Mouse (Mus musculus) ovary, adult 18-20 months (tissue): ENCODE results near the gene Clcn2.
"Not testable (repeated sequence)": the region's sequence is repeated elsewhere in the genome, so short reads cannot be mapped to it uniquely, and the experiment has no call there.

ENCODE experiments used
- DNase-seq: peaks from one replicate; pipeline ENCODE4 v3.0.0; 2022; ENCODE audit warnings: low spot score, mixed read lengths

The Clcn2 gene

GRCm38 (mm10) chr16:20701316-20701715 lies 16.2 kb downstream of the Clcn2 start:
- no peak for DNase-seq

DNA sequence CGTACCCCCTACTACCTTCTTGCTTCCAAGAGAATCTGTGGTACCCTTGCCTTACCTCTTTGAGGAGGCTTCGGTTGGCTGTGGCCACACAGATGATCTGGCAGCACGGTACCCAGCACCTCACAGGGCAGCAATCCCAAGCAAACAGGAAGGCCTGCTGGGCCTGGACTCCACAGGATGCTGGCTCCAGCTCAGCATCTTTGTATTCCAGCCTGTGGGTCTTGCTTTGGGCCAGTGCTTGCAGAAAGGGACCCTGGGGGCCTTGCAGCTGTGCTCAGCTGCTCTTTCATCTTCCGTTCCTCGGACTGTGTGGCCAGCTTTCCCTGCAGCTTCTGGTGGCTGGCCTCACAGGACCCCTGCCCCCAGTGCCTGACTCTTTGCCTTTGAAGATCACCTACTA lies 17.5 kb downstream of the Clcn2 start:
- DNase-seq = no peak

DNA sequence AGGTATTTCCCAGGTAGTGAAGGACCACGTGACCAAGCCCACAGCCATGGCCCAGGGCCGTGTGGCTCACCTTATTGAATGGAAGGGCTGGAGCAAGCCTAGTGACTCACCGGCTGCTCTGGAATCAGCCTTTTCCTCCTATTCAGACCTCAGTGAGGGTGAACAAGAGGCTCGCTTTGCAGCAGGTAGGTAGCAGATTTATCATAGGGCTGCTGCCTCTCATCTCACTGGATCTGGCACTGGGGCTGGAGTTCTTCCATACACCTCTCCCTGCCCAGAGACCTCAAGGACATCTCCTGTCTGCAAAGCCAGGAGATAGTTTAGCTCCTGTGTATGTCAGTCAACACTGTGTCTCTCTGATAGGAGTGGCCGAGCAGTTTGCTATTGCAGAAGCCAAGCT lies 18.3 kb downstream of the Clcn2 start:
- DNase-seq = no peak

DNA sequence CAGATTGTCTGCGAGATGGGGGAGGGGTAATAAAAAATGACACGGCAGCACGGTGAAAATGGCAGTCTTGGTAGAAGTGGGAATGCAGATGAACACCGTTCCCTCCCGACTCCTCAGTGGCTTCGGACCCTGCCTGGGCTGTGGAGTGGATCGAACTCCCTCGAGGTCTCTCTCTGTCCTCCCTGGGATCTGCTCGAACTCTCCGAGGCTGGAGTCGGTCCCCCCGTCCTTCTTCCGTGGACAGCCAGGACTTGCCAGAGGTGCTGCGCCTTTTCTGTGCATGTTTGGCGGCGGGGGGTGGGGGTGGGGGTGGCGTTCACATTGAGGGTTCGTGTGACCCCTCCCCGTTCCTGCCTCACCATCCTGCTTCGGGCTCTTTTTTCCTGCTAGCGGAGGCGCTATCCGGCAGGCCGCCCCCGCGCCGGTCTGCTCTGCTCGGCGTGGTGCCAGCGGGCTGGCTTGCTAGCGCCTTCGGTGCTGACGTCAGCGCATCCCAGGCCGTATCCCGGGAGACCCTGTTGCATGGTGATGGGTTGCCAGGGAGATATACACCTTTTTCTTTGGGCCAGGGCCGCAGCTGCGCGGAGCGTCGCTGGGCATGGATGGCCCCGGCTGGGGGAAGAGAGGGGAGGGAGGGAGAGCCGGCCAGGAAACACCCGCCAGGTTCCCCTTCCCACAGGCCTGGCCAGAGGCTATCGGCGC lies 21.8 kb downstream of the Clcn2 start:
- peak; percentile 77 for DNase-seq

DNA sequence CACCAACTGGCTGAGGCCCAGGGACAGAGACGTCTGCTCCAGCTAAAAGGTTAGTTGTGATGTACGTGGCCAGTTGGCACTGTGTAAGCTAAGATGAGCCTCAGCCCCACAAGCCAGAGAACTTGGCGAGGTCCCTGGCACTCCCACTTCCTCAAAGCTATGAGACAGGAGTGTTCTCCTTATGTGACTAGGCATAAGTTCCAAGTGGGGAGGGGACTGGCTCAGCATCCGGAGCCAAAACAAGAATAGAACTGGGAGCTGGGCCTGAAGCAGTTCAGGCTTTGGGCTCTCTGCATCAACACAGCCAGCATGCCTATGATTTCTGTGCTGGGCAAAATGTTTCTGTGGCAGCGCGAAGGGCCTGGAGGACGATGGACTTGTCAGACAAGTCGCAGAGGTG lies 22.8 kb downstream of the Clcn2 start:
- DNase-seq = no peak

GRCm38 (mm10) chr16:20693111-20693701 lies 24.3 kb downstream of the Clcn2 start, which contains the start of gene Fam131a:
Gene Fam131a (plus strand): TSS chr16:20693241.
- DNase-seq = peak; percentile 80

DNA sequence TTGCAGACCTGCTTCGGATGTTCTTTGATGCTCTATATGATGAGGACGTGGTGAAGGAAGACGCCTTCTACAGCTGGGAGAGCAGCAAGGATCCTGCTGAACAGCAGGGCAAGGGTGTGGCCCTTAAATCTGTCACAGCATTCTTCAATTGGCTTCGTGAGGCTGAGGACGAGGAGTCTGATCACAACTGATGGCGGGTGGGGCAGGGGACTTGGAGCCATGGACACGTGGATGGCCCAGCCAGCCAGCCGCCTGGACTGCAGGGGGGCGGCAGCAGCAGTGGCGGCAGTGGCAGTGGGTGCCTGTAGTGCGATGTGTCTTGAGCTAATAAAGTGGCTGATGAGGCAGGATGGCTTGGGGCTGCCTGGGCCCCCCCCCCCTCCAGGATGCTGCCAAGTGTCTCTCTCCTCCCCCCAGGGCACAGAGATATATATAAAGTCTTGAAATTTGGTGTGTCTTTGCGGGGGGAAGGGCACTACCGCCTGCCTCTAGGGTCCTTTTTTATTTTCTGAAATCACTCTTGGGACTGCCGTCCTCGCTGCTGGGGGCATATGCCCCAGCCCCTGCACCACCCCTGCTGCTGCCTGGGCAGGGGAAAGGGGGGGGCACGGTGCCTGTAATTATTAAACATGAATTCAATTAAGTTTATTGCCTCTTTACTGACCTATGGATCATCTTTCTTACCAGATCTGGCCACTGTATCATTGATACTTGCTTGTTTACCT lies 25.1 kb downstream of the Clcn2 start:
- no peak for DNase-seq

- DNase-seq = no peak
These were observed 25.9 kb downstream of the Clcn2 start for GRCm38 (mm10) chr16:20691617-20692016.

GRCm38 (mm10) chr16:20690774-20691173 lies 26.8 kb downstream of the Clcn2 start:
- no peak for DNase-seq

GRCm38 (mm10) chr16:20677974-20678675 lies 39.4 kb downstream of the Clcn2 start:
- peak; percentile 82 for DNase-seq

GRCm38 (mm10) chr16:20677380-20677779 lies 40.2 kb downstream of the Clcn2 start:
- DNase-seq = no peak

GRCm38 (mm10) chr16:20676702-20677101 lies 40.8 kb downstream of the Clcn2 start:
- DNase-seq = no peak

- DNase-seq = no peak
These were observed 42.3 kb downstream of the Clcn2 start for GRCm38 (mm10) chr16:20675213-20675612.

DNA sequence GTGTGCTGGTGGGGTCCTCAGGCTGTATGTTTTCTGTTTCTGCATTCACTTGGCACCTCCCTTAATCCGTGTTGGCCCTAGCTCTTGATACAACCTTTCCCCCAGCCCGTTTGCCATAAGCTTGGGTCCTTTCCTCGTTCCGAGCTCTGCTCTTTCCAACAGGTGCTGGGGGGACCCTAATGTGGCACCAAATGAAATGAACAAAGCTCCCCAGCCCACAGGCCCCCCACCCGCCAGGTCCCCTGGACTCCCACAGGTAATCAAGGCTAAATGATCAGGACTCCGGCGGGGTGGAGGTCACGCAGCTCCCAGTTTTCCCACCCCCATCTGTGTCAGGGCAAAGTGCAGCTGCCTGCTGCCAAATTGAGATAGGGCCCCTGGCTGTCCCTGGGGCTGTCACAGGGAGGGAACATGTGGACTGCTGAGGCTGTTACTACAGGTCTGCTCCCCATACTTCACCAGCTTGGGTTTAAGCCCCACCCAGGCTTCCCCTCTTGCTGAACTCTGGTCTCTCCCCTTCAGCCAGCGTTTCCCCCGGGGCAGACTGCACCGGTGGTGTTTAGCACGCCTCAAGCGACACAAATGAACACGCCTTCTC lies 43.7 kb downstream of the Clcn2 start:
- no peak for DNase-seq

DNA sequence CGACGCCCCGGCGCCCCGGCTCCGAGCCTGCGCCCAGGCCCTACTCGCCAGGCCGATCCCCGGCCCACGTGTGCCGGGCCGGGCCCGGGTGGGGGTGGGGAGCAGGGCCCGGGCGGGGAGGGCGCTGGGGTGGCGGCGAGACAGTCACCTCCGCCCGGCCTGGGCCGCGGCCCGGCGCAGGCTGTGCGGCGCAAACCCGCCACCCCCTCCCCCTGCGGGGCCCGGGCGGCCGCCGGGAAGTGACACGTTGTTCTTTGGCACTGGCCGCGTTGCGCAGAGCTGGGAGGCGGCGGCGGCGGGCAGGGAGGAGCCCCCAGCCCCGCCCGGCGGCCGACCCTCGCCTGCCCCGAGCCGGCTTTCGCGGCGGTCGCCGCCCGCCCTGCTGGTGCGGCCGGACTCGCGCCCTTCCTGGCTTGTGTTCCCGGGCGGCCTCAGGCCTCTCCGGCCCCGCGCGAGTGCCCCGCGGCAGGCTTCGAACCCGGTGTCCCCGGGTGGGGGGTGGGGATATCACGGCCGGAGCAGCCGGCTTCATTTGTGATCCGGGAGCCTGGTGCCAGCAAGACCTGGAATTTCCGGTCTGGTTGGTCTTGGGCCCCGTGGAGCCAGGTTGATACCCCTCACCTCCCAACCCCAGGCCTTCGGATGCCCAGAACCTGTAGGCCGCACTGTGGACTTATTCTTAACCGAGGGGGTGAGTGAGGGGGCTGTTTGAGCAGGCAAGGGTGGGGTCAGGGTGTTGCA lies 44.4 kb downstream of the Clcn2 start:
- DNase-seq = peak; percentile 36

DNA sequence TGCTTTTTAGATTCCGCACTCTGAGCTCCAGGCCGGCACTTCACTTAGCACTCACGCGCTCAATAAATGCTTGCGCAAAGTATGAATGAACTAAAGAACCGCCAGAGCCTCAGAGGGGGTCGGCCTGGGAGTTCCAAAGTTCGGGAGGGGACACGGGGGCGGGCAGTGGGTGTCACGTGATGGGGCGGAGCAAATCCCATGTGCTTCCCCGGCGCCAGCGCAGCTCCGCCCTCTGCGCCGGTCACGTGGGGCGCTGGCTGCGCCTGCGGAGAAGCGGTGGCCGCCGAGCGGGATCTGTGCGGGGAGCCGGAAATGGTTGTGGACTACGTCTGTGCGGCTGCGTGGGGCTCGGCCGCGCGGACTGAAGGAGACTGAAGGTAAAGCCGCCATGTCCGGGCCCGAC lies 45.0 kb downstream of the Clcn2 start:
- DNase-seq = peak; percentile 95

DNA sequence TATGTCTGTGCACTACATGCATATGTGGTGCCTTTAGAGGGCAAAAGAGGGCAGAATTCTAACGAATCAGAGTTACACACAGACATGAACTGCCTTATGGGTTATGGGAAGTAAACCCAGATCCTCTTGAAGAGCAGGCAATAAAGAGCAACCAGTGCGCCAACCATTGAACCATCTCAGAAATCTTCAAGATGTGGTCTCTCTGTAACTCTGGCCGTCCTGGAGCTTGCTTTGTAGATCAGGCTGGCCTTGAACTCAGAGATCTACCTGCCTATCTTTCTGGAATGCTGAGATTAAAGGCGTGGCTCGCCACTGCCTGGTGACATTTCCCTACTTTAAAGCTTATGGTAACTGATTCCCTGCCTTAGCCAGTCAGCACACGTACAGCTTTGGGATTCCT lies 45.7 kb downstream of the Clcn2 start:
- DNase-seq = no peak

DNA sequence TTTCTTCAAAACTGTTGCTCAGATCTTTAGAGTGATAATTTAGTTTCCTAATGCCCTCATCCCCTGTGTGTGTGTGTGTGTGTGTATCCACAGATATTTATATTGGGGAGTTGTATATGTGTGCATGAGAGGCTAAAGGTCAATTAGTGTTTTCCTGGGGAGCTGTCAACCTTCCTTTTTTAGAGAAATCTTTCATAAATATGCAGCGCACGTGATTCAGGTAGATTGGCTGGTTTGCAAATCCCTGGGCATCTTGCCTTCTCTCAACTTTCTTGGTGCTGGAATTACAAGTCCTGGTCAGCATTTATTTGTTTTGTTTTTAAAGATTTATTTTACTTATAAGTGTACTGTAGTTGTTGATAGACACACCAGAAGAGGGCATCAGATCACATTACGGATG lies 47.3 kb downstream of the Clcn2 start:
- DNase-seq = no peak

DNA sequence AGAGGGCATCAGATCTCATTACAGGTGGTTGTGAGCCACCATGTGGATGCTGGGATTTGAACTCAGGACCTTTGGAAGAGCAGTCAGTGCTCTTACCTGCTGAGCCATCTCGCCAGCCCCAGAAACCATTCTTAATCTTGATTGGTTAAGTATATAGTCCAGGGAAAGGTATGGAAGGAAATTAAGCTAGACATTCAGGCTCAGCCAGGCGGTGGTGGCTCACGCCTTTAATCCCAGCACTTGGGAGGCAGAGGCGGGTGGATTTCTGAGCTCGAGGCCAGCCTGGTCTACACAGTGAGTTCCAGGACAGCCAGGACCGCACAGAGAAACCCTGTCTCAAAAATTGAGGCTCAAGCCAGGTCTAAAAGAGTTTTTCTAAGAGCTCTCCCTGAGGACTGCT lies 49.5 kb downstream of the Clcn2 start, which contains the start of gene Eif4g1:
Gene Eif4g1 (plus strand): TSS at position 301 of the 400 bp plus-strand sequence.
- DNase-seq = not testable (repeated sequence)

- no peak for DNase-seq
These were observed 59.9 kb downstream of the Clcn2 start for GRCm38 (mm10) chr16:20657661-20658060.

DNA sequence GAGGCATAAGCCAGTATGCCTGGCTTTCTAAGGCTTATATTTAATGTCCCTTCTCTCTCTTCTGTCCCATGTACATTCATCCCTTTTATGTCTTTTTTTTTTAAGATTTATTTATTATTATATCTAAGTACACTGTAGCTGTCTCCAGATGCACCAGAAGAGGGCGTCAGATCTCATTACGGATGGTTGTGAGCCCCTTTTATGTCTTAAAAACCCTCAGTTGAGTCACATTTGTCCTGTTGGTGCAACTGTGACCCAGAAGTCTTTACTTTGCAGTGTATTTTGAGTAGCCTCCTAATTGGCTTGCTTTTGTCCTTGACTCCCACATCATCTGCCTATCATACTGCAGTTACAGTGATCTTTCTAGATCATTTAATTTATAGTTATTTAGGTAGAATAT lies 64.2 kb downstream of the Clcn2 start:
- no peak for DNase-seq
